Mouse (Mus musculus): Measurements from ENCODE around the gene Slbp. TPM values are rescaled to one million over a fixed set of nuclear protein-coding genes. Genes with fewer than 3 reads are reported as not detected.
A peak's percentile ranks its signal among the peaks of the same experiment; 100 is the strongest.

Slbp gene
- polyA plus RNA-seq, 1 experiment from 2014 or later, result 28.4 TPM

GRCm38 (mm10) chr5:33657787-33658663 lies 5.7 kb upstream of the Slbp start, which contains the start of the genes Tacc3 and Tmem129:
TSS of gene Tacc3 (plus strand) at chr5:33658128.
TSS of gene Tmem129 (minus strand) at chr5:33658416.
- Histone ChIP-seq H3K27ac (peak within 1 kb of the TSS; percentile 93), H3K79me2 (ENCODE audit: inconsistent target) (peaks cover 60% of the 10 kb centered on the region), H3K36me3 (ENCODE audit: inconsistent target) (peaks cover 16% of the 10 kb centered on the region; the same call in 1 of the 2 replicates), H3K4me3 (ENCODE audit: inconsistent target) (peak within 1 kb of the TSS; percentile 91)
- WGBS (ENCODE audit: missing documents), result under 1% methylated on average over 59 of the region's 60 CpGs

GRCm38 (mm10) chr5:33657251-33657786 lies 4.9 kb upstream of the Slbp start:
- H3K79me2 ChIP-seq (ENCODE audit: inconsistent target), result peaks cover 60% of the 10 kb centered on the region
- under 1% methylated on average over 32 of the region's 32 CpGs for WGBS (ENCODE audit: missing documents)
- peak overlapping the region; percentile 91 for H3K4me3 ChIP-seq (ENCODE audit: inconsistent target)
- H3K27ac ChIP-seq, result peak overlapping the region; percentile 93
- H3K36me3 ChIP-seq (ENCODE audit: inconsistent target), result peaks cover 16% of the 10 kb centered on the region; the same call in 1 of the 2 replicates

- peak overlapping the region; percentile 91 for H3K4me3 ChIP-seq (ENCODE audit: inconsistent target)
- 7% methylated on average over 1 of the region's 1 CpGs for WGBS (ENCODE audit: missing documents)
- peaks cover 16% of the 10 kb centered on the region; the same call in 1 of the 2 replicates for H3K36me3 ChIP-seq (ENCODE audit: inconsistent target)
- peaks cover 60% of the 10 kb centered on the region for H3K79me2 ChIP-seq (ENCODE audit: inconsistent target)
- peak overlapping the region; percentile 93 for H3K27ac ChIP-seq
These were observed 4.4 kb upstream of the Slbp start for GRCm38 (mm10) chr5:33656739-33657138.

GRCm38 (mm10) chr5:33655251-33655840 lies 3.0 kb upstream of the Slbp start:
- Histone ChIP-seq H3K79me2 (ENCODE audit: inconsistent target) (peaks cover 60% of the 10 kb centered on the region), H3K4me3 (ENCODE audit: inconsistent target) (no peak overlapping the region), H3K27ac (no peak overlapping the region), H3K36me3 (ENCODE audit: inconsistent target) (peaks cover 16% of the 10 kb centered on the region; the same call in 1 of the 2 replicates)
- WGBS (ENCODE audit: missing documents), result 94% methylated on average over 10 of the region's 10 CpGs

GRCm38 (mm10) chr5:33654424-33654823 lies 2.0 kb upstream of the Slbp start:
- WGBS (ENCODE audit: missing documents), result 95% methylated on average over 13 of the region's 13 CpGs
- Histone ChIP-seq H3K79me2 (ENCODE audit: inconsistent target) (peaks cover 60% of the 10 kb centered on the region), H3K36me3 (ENCODE audit: inconsistent target) (peaks cover 20% of the 10 kb centered on the region; the same call in 1 of the 2 replicates), H3K4me3 (ENCODE audit: inconsistent target) (no peak overlapping the region), H3K27ac (no peak overlapping the region)

- Histone ChIP-seq H3K27ac (peak overlapping the region; percentile 88; the same call in 1 of the 2 replicates), H3K79me2 (ENCODE audit: inconsistent target) (peaks cover 67% of the 10 kb centered on the region), H3K4me3 (ENCODE audit: inconsistent target) (no peak overlapping the region), H3K36me3 (ENCODE audit: inconsistent target) (peaks cover 25% of the 10 kb centered on the region)
- 17% methylated on average over 9 of the region's 9 CpGs for WGBS (ENCODE audit: missing documents)
These were observed 404 bp upstream of the Slbp start for GRCm38 (mm10) chr5:33652783-33653173.

- H3K36me3 ChIP-seq (ENCODE audit: inconsistent target), result peaks cover 25% of the 10 kb centered on the region
These were observed 843 bp downstream of the Slbp start for GRCm38 (mm10) chr5:33651541-33651920.

GRCm38 (mm10) chr5:33651017-33651416 lies 1.4 kb downstream of the Slbp start:
- Histone ChIP-seq H3K27ac (peak overlapping the region; percentile 88), H3K79me2 (ENCODE audit: inconsistent target) (peaks cover 72% of the 10 kb centered on the region), H3K36me3 (ENCODE audit: inconsistent target) (peaks cover 30% of the 10 kb centered on the region), H3K4me3 (ENCODE audit: inconsistent target) (peak overlapping the region; percentile 74)
- 29% methylated on average over 2 of the region's 2 CpGs for WGBS (ENCODE audit: missing documents)

More at GRCm38 (mm10) chr5:33651541-33651920, 843 bp downstream of the Slbp start:
- Histone ChIP-seq H3K27ac (peak overlapping the region; percentile 88), H3K79me2 (ENCODE audit: inconsistent target) (peaks cover 72% of the 10 kb centered on the region), H3K4me3 (ENCODE audit: inconsistent target) (peak overlapping the region; percentile 74)
- 3% methylated on average over 11 of the region's 11 CpGs for WGBS (ENCODE audit: missing documents)

- H3K36me3 ChIP-seq (ENCODE audit: inconsistent target), result peaks cover 45% of the 10 kb centered on the region
- peaks cover 1% of the 10 kb centered on the region for H3K79me2 ChIP-seq (ENCODE audit: inconsistent target)
- no peak overlapping the region for H3K4me3 ChIP-seq (ENCODE audit: inconsistent target)
- no peak overlapping the region for H3K27ac ChIP-seq
- WGBS (ENCODE audit: missing documents), result 47% methylated on average over 3 of the region's 3 CpGs
These were observed 11.7 kb downstream of the Slbp start for GRCm38 (mm10) chr5:33640652-33641051.

- Histone ChIP-seq H3K79me2 (ENCODE audit: inconsistent target) (no peaks in the 10 kb centered on the region), H3K4me3 (ENCODE audit: inconsistent target) (no peak overlapping the region), H3K36me3 (ENCODE audit: inconsistent target) (peaks cover 32% of the 10 kb centered on the region), H3K27ac (no peak overlapping the region)
- 77% methylated on average over 4 of the region's 4 CpGs for WGBS (ENCODE audit: missing documents)
These were observed 13.5 kb downstream of the Slbp start for GRCm38 (mm10) chr5:33638826-33639225.

GRCm38 (mm10) chr5:33637606-33638350 lies 14.6 kb downstream of the Slbp start:
- Histone ChIP-seq H3K79me2 (ENCODE audit: inconsistent target) (no peaks in the 10 kb centered on the region), H3K27ac (no peak overlapping the region), H3K4me3 (ENCODE audit: inconsistent target) (no peak overlapping the region), H3K36me3 (ENCODE audit: inconsistent target) (peaks cover 21% of the 10 kb centered on the region; the same call in 1 of the 2 replicates)
- WGBS (ENCODE audit: missing documents), result 90% methylated on average over 3 of the region's 3 CpGs

- Histone ChIP-seq H3K4me3 (ENCODE audit: inconsistent target) (no peak overlapping the region), H3K27ac (no peak overlapping the region), H3K79me2 (ENCODE audit: inconsistent target) (no peaks in the 10 kb centered on the region), H3K36me3 (ENCODE audit: inconsistent target) (peaks cover 8% of the 10 kb centered on the region; the same call in 1 of the 2 replicates)
- WGBS (ENCODE audit: missing documents), result 93% methylated on average over 3 of the region's 3 CpGs
These were observed 17.0 kb downstream of the Slbp start for GRCm38 (mm10) chr5:33635361-33635760.

GRCm38 (mm10) chr5:33632526-33632925 lies 19.8 kb downstream of the Slbp start:
- WGBS (ENCODE audit: missing documents), result 100% methylated on average over 1 of the region's 1 CpGs
- Histone ChIP-seq H3K4me3 (ENCODE audit: inconsistent target) (no peak overlapping the region), H3K36me3 (ENCODE audit: inconsistent target) (no peaks in the 10 kb centered on the region), H3K79me2 (ENCODE audit: inconsistent target) (peaks cover 3% of the 10 kb centered on the region; the same call in 1 of the 2 replicates), H3K27ac (no peak overlapping the region)

- Histone ChIP-seq H3K27ac (0 out of 2 replicates have a peak overlapping the region, but pooled peaks have one; percentile 29), H3K4me3 (ENCODE audit: inconsistent target) (peak overlapping the region; percentile 56; the same call in 1 of the 2 replicates), H3K79me2 (ENCODE audit: inconsistent target) (peaks cover 22% of the 10 kb centered on the region), H3K36me3 (ENCODE audit: inconsistent target) (no peaks in the 10 kb centered on the region)
- 65% methylated on average over 4 of the region's 4 CpGs for whole genome bisulfite sequencing (ENCODE audit: missing documents)
These were observed 21.8 kb downstream of the Slbp start for GRCm38 (mm10) chr5:33630615-33631014.

All from macrophage (primary cell).